Mouse (Mus musculus) E14TG2a.4 (cell line): ENCODE data around the gene Ttc7.

Experiments
- CTCF ChIP-seq: conservative IDR thresholded peaks from 2 replicates; pipeline ENCODE4 v1.5.1; 2014; ENCODE audit warnings: low read length
- NANOG ChIP-seq: IDR thresholded peaks from 2 replicates; pipeline ENCODE4 v1.6.1; 2014; ENCODE audit warnings: borderline replicate concordance, low read length, mixed read lengths
- POU5F1 ChIP-seq: IDR thresholded peaks from 2 replicates; pipeline ENCODE4 v1.6.1; 2014; ENCODE audit warnings: low read length, borderline replicate concordance

GRCm38 (mm10) chr17:87351241-87352105 is 68.8 kb downstream of the Ttc7 start:
- TF ChIP-seq CTCF (no peak), POU5F1 (no peak), NANOG (no peak)
